Mouse (Mus musculus): ENCODE measurements at regions not wholly inside any gene's neighbourhood (a gene's known extent, or its start where the extent isn't known, plus 50 kb on each side); places are given as distances from the start of the nearest gene placed in this dataset.
A peak's percentile ranks its signal among the peaks of the same experiment; 100 is the strongest.

- no peak for DNase-seq
- Histone ChIP-seq H3K4me3 (no peak overlapping the region), H3K27ac (no peak overlapping the region)
- intact Hi-C loops (cut with DNase I): no loop called here
- TF ChIP-seq CTCF (IDR thresholded peaks at IDR 0.05): no peak
Observed at GRCm38 (mm10) chr10:111097245-111097644, 67.3 kb upstream of the Osbpl8 start.

- Histone ChIP-seq H3K27ac (no peak overlapping the region), H3K4me3 (no peak overlapping the region)
- intact Hi-C loops (cut with DNase I): no loop called here
- TF ChIP-seq CTCF (IDR thresholded peaks at IDR 0.05): no peak
- DNase-seq: no peak
Observed at GRCm38 (mm10) chr10:111096811-111097210, 67.7 kb upstream of the Osbpl8 start.

- no peak for DNase-seq
- intact Hi-C loops (cut with DNase I): no loop called here
- Histone ChIP-seq H3K27ac (peak overlapping the region; percentile 67), H3K4me3 (no peak overlapping the region)
- TF ChIP-seq CTCF (IDR thresholded peaks at IDR 0.05): no peak
Observed at GRCm38 (mm10) chr10:111094405-111094804, 70.1 kb upstream of the Osbpl8 start.

- Histone ChIP-seq H3K4me3 (no peak overlapping the region), H3K27ac (no peak overlapping the region)
- TF ChIP-seq CTCF (IDR thresholded peaks at IDR 0.05): no peak
- intact Hi-C loops (cut with DNase I): no loop called here
- DNase-seq: no peak
Observed at GRCm38 (mm10) chr10:111089382-111089781, 75.2 kb upstream of the Osbpl8 start.

GRCm38 (mm10) chr10:111085561-111085960 lies 75.6 kb upstream of the Zdhhc17 start:
- intact Hi-C loops (cut with DNase I): no loop called here
- TF ChIP-seq CTCF (IDR thresholded peaks at IDR 0.05): no peak
- H3K4me3 ChIP-seq: no peak overlapping the region
- H3K27ac ChIP-seq: peak overlapping the region; percentile 87
- no peak for DNase-seq

- intact Hi-C loops (cut with DNase I): loop anchor here (5.0 kb wide), 1 partner anchor 52 kb away; no protein-coding TSS in a partner anchor
- peak; percentile 80 for DNase-seq
- no peak for TF ChIP-seq CTCF (IDR thresholded peaks at IDR 0.05)
- H3K27ac ChIP-seq: peak overlapping the region; percentile 87
- no peak overlapping the region for H3K4me3 ChIP-seq
Observed at GRCm38 (mm10) chr10:111084267-111084780, 74.4 kb upstream of the Zdhhc17 start.

GRCm38 (mm10) chr10:111083861-111084260 lies 73.9 kb upstream of the Zdhhc17 start:
- intact Hi-C loops (cut with DNase I): loop anchor here (5.0 kb wide), 1 partner anchor 52 kb away; no protein-coding TSS in a partner anchor
- no peak for DNase-seq
- TF ChIP-seq CTCF (IDR thresholded peaks at IDR 0.05): no peak
- peak overlapping the region; percentile 87 for H3K27ac ChIP-seq
- no peak overlapping the region for H3K4me3 ChIP-seq

- no peak overlapping the region for H3K4me3 ChIP-seq
- TF ChIP-seq CTCF (IDR thresholded peaks at IDR 0.05): peak; percentile 40
- intact Hi-C loops (cut with DNase I): loop anchor here (5.0 kb wide), 1 partner anchor 51 kb away; no protein-coding TSS in a partner anchor
- DNase-seq: no peak
- peak overlapping the region; percentile 87 for H3K27ac ChIP-seq
Observed at GRCm38 (mm10) chr10:111083338-111083737, 73.4 kb upstream of the Zdhhc17 start.

GRCm38 (mm10) chr10:111080322-111080721 lies 70.4 kb upstream of the Zdhhc17 start:
- no peak overlapping the region for H3K27ac ChIP-seq
- DNase-seq: no peak
- no peak overlapping the region for H3K4me3 ChIP-seq
- intact Hi-C loops (cut with DNase I): loop anchor here (5.0 kb wide), 1 partner anchor 48 kb away; no protein-coding TSS in a partner anchor
- TF ChIP-seq CTCF (IDR thresholded peaks at IDR 0.05): no peak

- no peak for DNase-seq
- no peak overlapping the region for H3K27ac ChIP-seq
- intact Hi-C loops (cut with DNase I): no loop called here
- no peak overlapping the region for H3K4me3 ChIP-seq
- no peak for TF ChIP-seq CTCF (IDR thresholded peaks at IDR 0.05)
Observed at GRCm38 (mm10) chr10:111079051-111079450, 69.1 kb upstream of the Zdhhc17 start.

- H3K27ac ChIP-seq: no peak overlapping the region
- intact Hi-C loops (cut with DNase I): no loop called here
- no peak for DNase-seq
- TF ChIP-seq CTCF (IDR thresholded peaks at IDR 0.05): no peak
- no peak overlapping the region for H3K4me3 ChIP-seq
Observed at GRCm38 (mm10) chr10:111077632-111078031, 67.7 kb upstream of the Zdhhc17 start.

- no peak for TF ChIP-seq CTCF (IDR thresholded peaks at IDR 0.05)
- intact Hi-C loops (cut with DNase I): no loop called here
- no peak overlapping the region for H3K4me3 ChIP-seq
- peak; percentile 31 for DNase-seq
- 0 out of 2 replicates have a peak overlapping the region, but pooled peaks have one; percentile 9 for H3K27ac ChIP-seq
Observed at GRCm38 (mm10) chr10:111073851-111074430, 64.0 kb upstream of the Zdhhc17 start.

GRCm38 (mm10) chr10:111073262-111073661 lies 63.3 kb upstream of the Zdhhc17 start:
- no peak for TF ChIP-seq CTCF (IDR thresholded peaks at IDR 0.05)
- peak overlapping the region; percentile 9; the same call in 1 of the 2 replicates for H3K27ac ChIP-seq
- H3K4me3 ChIP-seq: no peak overlapping the region
- intact Hi-C loops (cut with DNase I): no loop called here
- DNase-seq: no peak

- intact Hi-C loops (cut with DNase I): no loop called here
- TF ChIP-seq CTCF (IDR thresholded peaks at IDR 0.05): no peak
- no peak for DNase-seq
- no peak overlapping the region for H3K27ac ChIP-seq
- no peak overlapping the region for H3K4me3 ChIP-seq
Observed at GRCm38 (mm10) chr10:111072554-111072909, 62.6 kb upstream of the Zdhhc17 start.

All from gastrocnemius, adult 2 months (tissue).